Mouse (Mus musculus) adrenal gland, adult (tissue): Measurements from ENCODE around the gene Ift122.

Experiments used
- DNase-seq, 2 experiments: peaks; one replicate each; pipeline ENCODE4 v3.0.0; 2022 to 2023; ENCODE audit warnings: low spot score in 1 of 2; ENCODE audit not compliant: inconsistent age in 2 of 2

Ift122 gene

GRCm38 (mm10) chr6:115853091-115853813 lies at the start of gene Ift122, which contains the start of gene Mbd4:
Gene Ift122, plus strand, starts transcription at chr6:115853470.
Gene Mbd4, minus strand, starts transcription at chr6:115853371.
- DNase-seq = peak; percentile 99

GRCm38 (mm10) chr6:115803541-115804382 lies 49.5 kb upstream of the Ift122 start:
- peak; percentile 79 to 90 for DNase-seq

- peak in 1 of 2 experiments; percentile 57 for DNase-seq
These were observed 48.7 kb upstream of the Ift122 start for GRCm38 (mm10) chr6:115804432-115805192.

GRCm38 (mm10) chr6:115807464-115808195 lies 45.6 kb upstream of the Ift122 start:
- DNase-seq = no peak

GRCm38 (mm10) chr6:115808196-115808487 lies 45.1 kb upstream of the Ift122 start:
- no peak for DNase-seq

GRCm38 (mm10) chr6:115808488-115809231 lies 44.6 kb upstream of the Ift122 start, which contains the start of gene Rpl32:
Gene Rpl32, minus strand, starts transcription at chr6:115808747.
- peak; percentile 88 to 98 for DNase-seq

GRCm38 (mm10) chr6:115811606-115812005 lies 41.7 kb upstream of the Ift122 start:
- DNase-seq = no peak

GRCm38 (mm10) chr6:115814104-115814503 lies 39.2 kb upstream of the Ift122 start:
- peak; percentile 80 to 89 for DNase-seq

- no peak for DNase-seq
These were observed 38.2 kb upstream of the Ift122 start for GRCm38 (mm10) chr6:115815041-115815440.

- no peak for DNase-seq
These were observed 35.1 kb upstream of the Ift122 start for GRCm38 (mm10) chr6:115818129-115818528.

- DNase-seq = no peak
These were observed 31.9 kb upstream of the Ift122 start for GRCm38 (mm10) chr6:115821216-115821993.

GRCm38 (mm10) chr6:115823850-115824464 lies 29.3 kb upstream of the Ift122 start:
- peak; percentile 54 to 84 for DNase-seq

GRCm38 (mm10) chr6:115830779-115831601 lies 22.3 kb upstream of the Ift122 start:
- no peak for DNase-seq

GRCm38 (mm10) chr6:115832152-115832850 lies 21.0 kb upstream of the Ift122 start:
- no peak for DNase-seq

- DNase-seq = no peak
These were observed 19.4 kb upstream of the Ift122 start for GRCm38 (mm10) chr6:115833861-115834260.

GRCm38 (mm10) chr6:115838161-115838597 lies 15.1 kb upstream of the Ift122 start, which contains the start of gene Efcab12:
Gene Efcab12, minus strand, starts transcription at chr6:115838412.
- peak; percentile 77 to 91 for DNase-seq

- DNase-seq = no peak
These were observed 14.5 kb upstream of the Ift122 start for GRCm38 (mm10) chr6:115838745-115839144.
